Mouse (Mus musculus) midbrain, embryonic 14.5 days (tissue): Measurements from ENCODE around the gene Tmem56. TPM values are rescaled to one million over a fixed set of nuclear protein-coding genes. Genes with fewer than 3 reads are reported as not detected.

Experiments
- ATAC-seq: fragments of 200-750 bp; cut with Nextera tagmentation; 2 replicates; pipeline ENCODE4 v1.8.0; 2017; ENCODE audit warnings: moderate number of reproducible peaks, moderate library complexity; ENCODE audit not compliant: low FRiP score, low TSS enrichment
- DNase-seq: peaks from one replicate; pipeline ENCODE4 v3.0.0-alpha.2; 2015
- H3K27ac ChIP-seq: fragments of 300-500 bp; sonication (generic); replicated peaks from 2 replicates; pipeline ENCODE4 v1.5.1; 2014; ENCODE audit warnings: mild to moderate bottlenecking, low read depth, low read length, moderate library complexity
- H3K27me3 ChIP-seq: fragments of 300-500 bp; sonication (generic); 2 replicates; pipeline ENCODE4 v1.6.1; 2014; ENCODE audit warnings: low read length, control low read depth, mixed read lengths; ENCODE audit not compliant: control insufficient read depth, insufficient read depth
- H3K36me3 ChIP-seq: fragments of 300-500 bp; sonication (generic); 2 replicates; pipeline ENCODE4 v1.6.1; 2014; ENCODE audit warnings: low read length, control low read depth; ENCODE audit not compliant: control insufficient read depth, insufficient read depth
- H3K4me1 ChIP-seq: fragments of 300-500 bp; sonication (generic); 2 replicates; pipeline ENCODE4 v1.6.1; 2014; ENCODE audit warnings: mild to moderate bottlenecking, antibody characterized with exemption, low read length, control low read depth; ENCODE audit not compliant: control insufficient read depth, insufficient read depth
- H3K4me2 ChIP-seq: fragments of 300-500 bp; sonication (generic); 2 replicates; pipeline ENCODE4 v1.6.1; 2014; ENCODE audit warnings: mild to moderate bottlenecking, low read length, moderate library complexity
- H3K4me3 ChIP-seq: fragments of 300-500 bp; sonication (generic); replicated peaks from 2 replicates; pipeline ENCODE4 v1.5.1; 2014; ENCODE audit warnings: low read depth, low read length
- H3K9ac ChIP-seq: fragments of 300-500 bp; sonication (generic); replicated peaks from 2 replicates; pipeline ENCODE4 v1.6.1; 2014; ENCODE audit warnings: mild to moderate bottlenecking, low read length, moderate library complexity
- H3K9me3 ChIP-seq: fragments of 300-500 bp; sonication (generic); 2 replicates; pipeline ENCODE4 v1.6.1; 2016; ENCODE audit warnings: low read length, control low read depth, mixed read lengths; ENCODE audit not compliant: control insufficient read depth
- WGBS: fragments of 180-500 bp; shearing (Covaris S2); extraction: QIAGEN DNeasy Blood & Tissue Kit; methylation state at CpG from one replicate; pipeline ENCODE4 v1.1.7; 2014; 5-methylcytosine and 5-hydroxymethylcytosine counted together
- polyA plus RNA-seq: library from polyadenylated mRNA; unstranded; fragments of >200 nt; fragmentation: Nextera tagmentation; extraction: Ambion mirVana; gene quantifications from 2 replicates; pipeline ENCODE4 v1.2.1, GENCODE M21; 2014

Gene Tmem56
- polyA plus RNA-seq, 1 experiment from 2014 or later, result 3.3 TPM

- H3K4me3 ChIP-seq, result no peak overlapping the region
- no peaks in the 10 kb centered on the region for H3K36me3 ChIP-seq
- DNase-seq (no peak), ATAC-seq (no peak)
- no peaks in the 10 kb centered on the region for H3K27me3 ChIP-seq
- WGBS, result 89% methylated on average over 2 of the region's 2 CpGs
- no peaks in the 10 kb centered on the region for H3K9me3 ChIP-seq
- no peaks in the 10 kb centered on the region for H3K4me1 ChIP-seq
- H3K27ac ChIP-seq, result no peak overlapping the region
- no peak overlapping the region for H3K4me2 ChIP-seq
- no peak overlapping the region for H3K9ac ChIP-seq
Measured at GRCm38 (mm10) chr3:121272577-121272976, 10.3 kb downstream of the Tmem56 start.

GRCm38 (mm10) chr3:121267283-121267682 is 15.6 kb downstream of the Tmem56 start:
- Histone ChIP-seq H3K27me3 (peaks cover 10% of the 10 kb centered on the region; the same call in 1 of the 2 replicates), H3K9me3 (no peaks in the 10 kb centered on the region), H3K4me2 (no peak overlapping the region), H3K9ac (no peak overlapping the region), H3K36me3 (no peaks in the 10 kb centered on the region), H3K4me1 (peaks cover 3% of the 10 kb centered on the region; the same call in 1 of the 2 replicates), H3K27ac (no peak overlapping the region), H3K4me3 (no peak overlapping the region)
- ATAC-seq, result no peak
- no peak for DNase-seq
- WGBS, result 90% methylated on average over 5 of the region's 5 CpGs

GRCm38 (mm10) chr3:121264242-121264641 is 18.7 kb downstream of the Tmem56 start:
- H3K4me3 ChIP-seq, result no peak overlapping the region
- 46% methylated on average over 6 of the region's 6 CpGs for WGBS

GRCm38 (mm10) chr3:121263205-121263548 is 19.7 kb downstream of the Tmem56 start:
- Histone ChIP-seq H3K36me3 (no peaks in the 10 kb centered on the region), H3K9me3 (no peaks in the 10 kb centered on the region), H3K4me2 (peak overlapping the region; percentile 96), H3K4me1 (peaks cover 3% of the 10 kb centered on the region; the same call in 1 of the 2 replicates), H3K4me3 (peak overlapping the region; percentile 73), H3K27me3 (peaks cover 27% of the 10 kb centered on the region), H3K27ac (peak overlapping the region; percentile 55; the same call in 1 of the 2 replicates), H3K9ac (peak overlapping the region; percentile 82)
- ATAC-seq, result peak; percentile 22; the same call in 1 of the 2 replicates
- WGBS, result under 1% methylated on average over 20 of the region's 20 CpGs
- peak; percentile 72 for DNase-seq

More at GRCm38 (mm10) chr3:121264242-121264641, 18.7 kb downstream of the Tmem56 start:
- peaks cover 27% of the 10 kb centered on the region for H3K27me3 ChIP-seq
- ATAC-seq, result no peak
- no peak overlapping the region for H3K9ac ChIP-seq
- peaks cover 3% of the 10 kb centered on the region; the same call in 1 of the 2 replicates for H3K4me1 ChIP-seq
- no peak overlapping the region for H3K4me2 ChIP-seq
- no peaks in the 10 kb centered on the region for H3K36me3 ChIP-seq
- no peak for DNase-seq
- H3K9me3 ChIP-seq, result no peaks in the 10 kb centered on the region
- H3K27ac ChIP-seq, result no peak overlapping the region

GRCm38 (mm10) chr3:121262521-121263204 is 20.2 kb downstream of the Tmem56 start:
- ATAC-seq, result peak; percentile 88
- under 1% methylated on average over 97 of the region's 97 CpGs for WGBS

GRCm38 (mm10) chr3:121261939-121262520 is 20.9 kb downstream of the Tmem56 start:
- 10% methylated on average over 21 of the region's 21 CpGs for WGBS
- no peaks in the 10 kb centered on the region for H3K9me3 ChIP-seq
- H3K27ac ChIP-seq, result peak overlapping the region; percentile 55
- H3K4me1 ChIP-seq, result peaks cover 3% of the 10 kb centered on the region; the same call in 1 of the 2 replicates
- peak overlapping the region; percentile 96 for H3K4me2 ChIP-seq
- no peaks in the 10 kb centered on the region for H3K36me3 ChIP-seq
- peak overlapping the region; percentile 82 for H3K9ac ChIP-seq
- ATAC-seq, result no peak
- no peak for DNase-seq
- peak overlapping the region; percentile 73 for H3K4me3 ChIP-seq
- peaks cover 27% of the 10 kb centered on the region for H3K27me3 ChIP-seq

More at GRCm38 (mm10) chr3:121262521-121263204, 20.2 kb downstream of the Tmem56 start:
- H3K4me2 ChIP-seq, result peak overlapping the region; percentile 96
- H3K36me3 ChIP-seq, result no peaks in the 10 kb centered on the region
- H3K9me3 ChIP-seq, result no peaks in the 10 kb centered on the region
- H3K27me3 ChIP-seq, result peaks cover 27% of the 10 kb centered on the region
- peak overlapping the region; percentile 82 for H3K9ac ChIP-seq
- DNase-seq, result peak; percentile 81
- H3K4me1 ChIP-seq, result peaks cover 3% of the 10 kb centered on the region; the same call in 1 of the 2 replicates
- H3K4me3 ChIP-seq, result peak overlapping the region; percentile 73
- peak overlapping the region; percentile 55 for H3K27ac ChIP-seq

GRCm38 (mm10) chr3:121261251-121261650 is 21.6 kb downstream of the Tmem56 start:
- Histone ChIP-seq H3K27me3 (peaks cover 27% of the 10 kb centered on the region), H3K4me1 (peaks cover 3% of the 10 kb centered on the region; the same call in 1 of the 2 replicates), H3K27ac (no peak overlapping the region), H3K4me2 (no peak overlapping the region), H3K9me3 (no peaks in the 10 kb centered on the region), H3K9ac (no peak overlapping the region), H3K4me3 (no peak overlapping the region), H3K36me3 (no peaks in the 10 kb centered on the region)
- WGBS, result 73% methylated on average over 7 of the region's 7 CpGs
- DNase-seq, result no peak
- no peak for ATAC-seq

- no peak overlapping the region for H3K27ac ChIP-seq
- peaks cover 3% of the 10 kb centered on the region; the same call in 1 of the 2 replicates for H3K4me1 ChIP-seq
- no peak overlapping the region for H3K4me2 ChIP-seq
- DNase-seq (no peak), ATAC-seq (no peak)
- no peaks in the 10 kb centered on the region for H3K36me3 ChIP-seq
- H3K27me3 ChIP-seq, result peaks cover 27% of the 10 kb centered on the region
- WGBS, result 81% methylated on average over 1 of the region's 1 CpGs
- H3K9me3 ChIP-seq, result no peaks in the 10 kb centered on the region
- H3K4me3 ChIP-seq, result no peak overlapping the region
- H3K9ac ChIP-seq, result no peak overlapping the region
Measured at GRCm38 (mm10) chr3:121260831-121261230, 22.1 kb downstream of the Tmem56 start.
